Mouse (Mus musculus) embryonic fibroblast, embryonic 13.5 days (primary cell): ENCODE data around the gene C4b.

ENCODE experiments used
- CTCF ChIP-seq: IDR thresholded peaks from 2 replicates; pipeline ENCODE4 v1.5.1; 2011; ENCODE audit warnings: mild to moderate bottlenecking, control low read depth, low read length, moderate library complexity, borderline replicate concordance; ENCODE audit not compliant: insufficient read depth
- POLR2A ChIP-seq: IDR thresholded peaks from 2 replicates; pipeline ENCODE4 v1.6.1; 2011; ENCODE audit warnings: low read depth, mild to moderate bottlenecking, control low read depth, low read length, moderate library complexity

GRCm38 (mm10) chr17:34699575-34700408, 43.9 kb downstream of the C4b start:
- TF ChIP-seq POLR2A (no peak), CTCF (no peak)
